Mouse (Mus musculus) CH12.LX (cell line): ENCODE measurements around the gene Mrps16. TPM values are rescaled to one million over a fixed set of nuclear protein-coding genes. Genes with fewer than 3 reads are reported as not detected.

Source experiments
- DNase-seq: peaks from one replicate; pipeline ENCODE4 v3.0.0-alpha.2; 2013; ENCODE audit errors: extremely low read depth
- H3K27ac ChIP-seq: 2 replicates; pipeline ENCODE4 v1.5.1; 2012; ENCODE audit warnings: low read depth, mild to moderate bottlenecking, control low read depth, moderate library complexity; ENCODE audit not compliant: insufficient read depth
- H3K27me3 ChIP-seq: replicated peaks from 2 replicates; pipeline ENCODE3; 2012; ENCODE audit warnings: inconsistent platforms
- H3K36me3 ChIP-seq, 2 experiments: replicated peaks in 1 of 2; 2 replicates each; pipeline versions ENCODE3 to v1.6.1; 2012; ENCODE audit warnings: inconsistent platforms in 1 of 2, low read length in 1 of 2, mild to moderate bottlenecking in 1 of 2, mixed read lengths in 1 of 2, moderate library complexity in 1 of 2; ENCODE audit not compliant: control insufficient read depth in 1 of 2, insufficient read depth in 1 of 2
- H3K4me1 ChIP-seq, 2 experiments: 2 replicates each; pipeline ENCODE4 v1.6.1; 2012; ENCODE audit warnings: inconsistent platforms in 1 of 2, moderate library complexity in 1 of 2; ENCODE audit not compliant: insufficient read depth in 2 of 2, control insufficient read depth in 1 of 2
- H3K4me2 ChIP-seq: 2 replicates; pipeline ENCODE4 v1.6.1; 2012; ENCODE audit warnings: low read depth, mild to moderate bottlenecking, control low read depth; ENCODE audit not compliant: poor library complexity, insufficient read depth, severe bottlenecking
- H3K4me3 ChIP-seq, 3 experiments: fragments of 150-350 bp in 1 of 3; sonication (generic) in 1 of 3; replicated peaks in 1 of 3; 2 replicates each; pipeline versions ENCODE3 to v1.5.1; 2011 to 2012; ENCODE audit warnings: low read depth in 2 of 3, low read length in 2 of 3, mild to moderate bottlenecking in 2 of 3, moderate library complexity in 2 of 3, control low read depth in 1 of 3, improper control_type of control experiment in 1 of 3, inconsistent platforms in 1 of 3, mixed read lengths in 1 of 3; ENCODE audit not compliant: poor library complexity in 1 of 3
- H3K79me2 ChIP-seq: replicated peaks from 2 replicates; pipeline ENCODE4 v1.6.1; 2012; ENCODE audit warnings: mild to moderate bottlenecking, moderate library complexity; ENCODE audit not compliant: control insufficient read depth, poor library complexity, insufficient read depth, severe bottlenecking; ENCODE audit errors: extremely low read depth
- H3K9ac ChIP-seq: 2 replicates; pipeline ENCODE4 v1.6.1; 2012; ENCODE audit warnings: low read depth, mild to moderate bottlenecking, control low read depth, moderate library complexity; ENCODE audit not compliant: insufficient read depth
- H3K9me3 ChIP-seq: replicated peaks from 2 replicates; pipeline ENCODE3; 2012; ENCODE audit warnings: low read length, inconsistent platforms, mixed read lengths
- BHLHE40 ChIP-seq: IDR thresholded peaks from 2 replicates; pipeline ENCODE4 v1.6.1; 2011; ENCODE audit warnings: mild to moderate bottlenecking, low read depth, low read length, improper control_type of control experiment
- CTCF ChIP-seq, 2 experiments: IDR thresholded peaks in 1 of 2; conservative IDR thresholded peaks in 1 of 2; 2 replicates each; pipeline ENCODE4 v1.5.1; 2011 to 2012; ENCODE audit warnings: low read depth in 2 of 2, low read length in 2 of 2, improper control_type of control experiment in 1 of 2, inconsistent platforms in 1 of 2, mild to moderate bottlenecking in 1 of 2, moderate library complexity in 1 of 2
- ELF1 ChIP-seq: IDR thresholded peaks from 2 replicates; pipeline ENCODE4 v1.6.1; 2014; ENCODE audit warnings: low read depth, mild to moderate bottlenecking, inconsistent platforms, low read length, improper control_type of control experiment
- EP300 ChIP-seq: IDR thresholded peaks from 2 replicates; pipeline ENCODE4 v1.6.1; 2011; ENCODE audit warnings: low read length, improper control_type of control experiment
- IRF4 ChIP-seq: IDR thresholded peaks from 2 replicates; pipeline ENCODE4 v1.6.1; 2014; ENCODE audit warnings: low read depth, mild to moderate bottlenecking, inconsistent platforms, low read length, improper control_type of control experiment
- MAFK ChIP-seq: IDR thresholded peaks from 2 replicates; pipeline ENCODE4 v1.6.1; 2011; ENCODE audit warnings: low read length, improper control_type of control experiment; ENCODE audit not compliant: insufficient replicate concordance
- MAX ChIP-seq: IDR thresholded peaks from 2 replicates; pipeline ENCODE4 v1.6.1; 2011; ENCODE audit warnings: low read length, improper control_type of control experiment
- MEF2A ChIP-seq: IDR thresholded peaks from 2 replicates; pipeline ENCODE4 v1.6.1; 2014; ENCODE audit warnings: low read depth, mild to moderate bottlenecking, inconsistent platforms, low read length, improper control_type of control experiment, borderline replicate concordance
- MXI1 ChIP-seq: IDR thresholded peaks from 2 replicates; pipeline ENCODE4 v1.6.1; 2011; ENCODE audit warnings: mild to moderate bottlenecking, low read depth, low read length, improper control_type of control experiment
- MYC ChIP-seq: IDR thresholded peaks from 2 replicates; pipeline ENCODE4 v1.6.1; 2011; ENCODE audit warnings: low read depth, mild to moderate bottlenecking, improper control_type of control experiment, low read length
- POLR2A ChIP-seq: IDR thresholded peaks from 2 replicates; pipeline ENCODE4 v1.6.1; 2011; ENCODE audit warnings: low read depth, mild to moderate bottlenecking, improper control_type of control experiment, low read length
- POLR2AphosphoS2 ChIP-seq: IDR thresholded peaks from 2 replicates; pipeline ENCODE4 v1.6.1; 2011; ENCODE audit warnings: low read depth, low read length, improper control_type of control experiment
- RAD21 ChIP-seq: IDR thresholded peaks from 2 replicates; pipeline ENCODE4 v1.6.1; 2011; ENCODE audit warnings: low read depth, mild to moderate bottlenecking, low read length, improper control_type of control experiment, moderate library complexity
- RCOR1 ChIP-seq: conservative IDR thresholded peaks from 2 replicates; pipeline ENCODE4 v1.6.1; 2012; ENCODE audit warnings: low read depth, mild to moderate bottlenecking, inconsistent platforms, low read length, improper control_type of control experiment
- SIN3A ChIP-seq: IDR thresholded peaks from 2 replicates; pipeline ENCODE4 v1.6.1; 2012; ENCODE audit warnings: low read length, improper control_type of control experiment, inconsistent platforms
- SMC3 ChIP-seq: IDR thresholded peaks from 2 replicates; pipeline ENCODE4 v1.6.1; 2011; ENCODE audit warnings: low read depth, low read length, improper control_type of control experiment
- TBP ChIP-seq: conservative IDR thresholded peaks from 2 replicates; pipeline ENCODE4 v1.6.1; 2011; ENCODE audit warnings: low read depth, low read length, improper control_type of control experiment
- UBTF ChIP-seq: IDR thresholded peaks from 2 replicates; pipeline ENCODE4 v1.6.1; 2012; ENCODE audit warnings: low read depth, mild to moderate bottlenecking, inconsistent platforms, low read length, improper control_type of control experiment, moderate library complexity
- USF1 ChIP-seq: IDR thresholded peaks from 2 replicates; pipeline ENCODE4 v1.6.1; 2014; ENCODE audit warnings: low read depth, mild to moderate bottlenecking, inconsistent platforms, low read length, improper control_type of control experiment
- ZC3H11A ChIP-seq: IDR thresholded peaks from 2 replicates; pipeline ENCODE4 v1.6.1; 2012; ENCODE audit warnings: low read depth, mild to moderate bottlenecking, inconsistent platforms, low read length, improper control_type of control experiment
- ZKSCAN1 ChIP-seq: IDR thresholded peaks from 2 replicates; pipeline ENCODE4 v1.6.1; 2012; ENCODE audit warnings: low read depth, inconsistent platforms, low read length, improper control_type of control experiment, borderline replicate concordance
- dilution Hi-C: fragments of 300-500 bp; cut with MboI; formaldehyde crosslinking; loops from 2 replicates; pipeline ENCODE4 v1.14.3; 2020; ENCODE audit warnings: low sequenced_read_pairs; ENCODE audit not compliant: extremely low pct_unique_long_range_greater_than_20kb, extremely low pct_ligation_motif_present
- in situ Hi-C: fragments of 300-500 bp; cut with MboI; formaldehyde crosslinking; loops from 3 replicates; pipeline ENCODE4 v1.14.3; 2019; ENCODE audit warnings: low sequenced_read_pairs, low pct_ligation_motif_present, low pct_unique_long_range_greater_than_20kb, mixed read lengths
- polyA plus RNA-seq: library from polyadenylated mRNA; unstranded; fragments of >175 nt; gene quantifications from 2 replicates; pipeline ENCODE4 v1.2.1, GENCODE M21; 2012; ENCODE audit warnings: low read depth; ENCODE audit not compliant: insufficient read length
- total RNA-seq, 2 experiments: library from RNA; depleted of rRNA; stranded (reverse); fragments of 300-350 nt in 1 of 2; fragments of >200 nt in 1 of 2; gene quantifications; 2 replicates each; pipeline ENCODE4 v1.2.3; 2012 to 2014

Gene Mrps16
- total and polyA plus RNA-seq, 3 experiments = 97.2 to 112 (median 110) TPM

GRCm38 (mm10) chr14:20400071-20400470, 6.6 kb upstream of the Mrps16 start:
- no peaks in the 10 kb centered on the region for H3K27me3 ChIP-seq
- H3K27ac ChIP-seq = no peak overlapping the region
- no peaks in the 10 kb centered on the region for H3K9me3 ChIP-seq
- H3K79me2 ChIP-seq = no peaks in the 10 kb centered on the region
- TF ChIP-seq CTCF (conservative IDR thresholded peaks at IDR 0.05 in 1 of 2, IDR thresholded peaks at IDR 0.05 in 1 of 2; ENCODE audit: low read depth in 2 of 2, low read length in 2 of 2) (peak; percentile 65 to 85), MAX (0 out of 2 replicates have a peak, but pooled peaks have one; percentile 22), RAD21 (peak; percentile 74), POLR2A (no peak), IRF4 (no peak), SMC3 (peak; percentile 64), ZC3H11A (0 out of 2 replicates have a peak, but pooled peaks have one; percentile 7)
- H3K4me2 ChIP-seq = no peak overlapping the region
- H3K4me1 ChIP-seq = 0 out of 4 replicates have a peak, but pooled peaks cover 0 to 2% of the 10 kb centered on the region in 2 experiments
- H3K9ac ChIP-seq = no peak overlapping the region
- no peak overlapping the region for H3K4me3 ChIP-seq
- H3K36me3 ChIP-seq = no peaks in the 10 kb centered on the region
- DNase-seq = peak; percentile 68
- dilution Hi-C loops = no loop called here
- in situ Hi-C loops = no loop called here

- H3K4me2 ChIP-seq = peak overlapping the region; percentile 24; the same call in 1 of the 2 replicates
- TF ChIP-seq EP300 = no peak
- TF ChIP-seq USF1 = no peak
- TF ChIP-seq RAD21 = peak; percentile 47
- TF ChIP-seq ZKSCAN1 = no peak
- no peak for TF ChIP-seq RCOR1
- TF ChIP-seq BHLHE40 = no peak
- 0 out of 2 replicates have a peak, but pooled peaks have one; percentile 37 for TF ChIP-seq SIN3A
- TF ChIP-seq MXI1 = no peak
- TF ChIP-seq ELF1 = no peak
- peak; percentile 27 to 79; a peak in 3 of 4 replicates for TF ChIP-seq CTCF (conservative IDR thresholded peaks at IDR 0.05 in 1 of 2, IDR thresholded peaks at IDR 0.05 in 1 of 2; ENCODE audit: low read depth in 2 of 2, low read length in 2 of 2)
- TF ChIP-seq TBP = no peak
- TF ChIP-seq MAFK = no peak
- peak; percentile 32; the same call in 1 of the 2 replicates for TF ChIP-seq MYC
- TF ChIP-seq POLR2AphosphoS2 = no peak
- no peak for TF ChIP-seq UBTF
- TF ChIP-seq SMC3 = peak; percentile 79
- peak; percentile 27; the same call in 1 of the 2 replicates for TF ChIP-seq IRF4
- 0 out of 2 replicates have a peak, but pooled peaks have one; percentile 20 for TF ChIP-seq MEF2A
- H3K9ac ChIP-seq = no peak overlapping the region
- peaks cover 2 to 8% of the 10 kb centered on the region in 2 experiments; a peak in 2 of 4 replicates for H3K4me1 ChIP-seq
- H3K36me3 ChIP-seq = no peaks in the 10 kb centered on the region
- no peak overlapping the region for H3K4me3 ChIP-seq
- in situ Hi-C loops (loop anchor here (5.0 to 10.0 kb wide), 2 partner anchors 33 to 276 kb away; partner anchors contain the start of gene Sec24c), dilution Hi-C loops (no loop called here)
- no peaks in the 10 kb centered on the region for H3K9me3 ChIP-seq
- H3K27ac ChIP-seq = no peak overlapping the region
- no peaks in the 10 kb centered on the region for H3K27me3 ChIP-seq
- peak; percentile 53 for DNase-seq
- no peaks in the 10 kb centered on the region for H3K79me2 ChIP-seq
These were observed 5.4 kb upstream of the Mrps16 start for GRCm38 (mm10) chr14:20398864-20399263.
